ENCODE assay signal across 28 mouse cellular contexts in genomic region chr7:47452015-47452414, GRCm38 (mm10). TPM values are rescaled to one million over a fixed set of nuclear protein-coding genes. Genes with fewer than 3 reads are reported as not detected.
"Had no signal": no experiment of that assay in that cellular context is flagged by ENCODE, and none has a peak within 500 bp of the region (broad histone marks: within the 10 kb centered on the region; RNA-seq: fewer than 3 reads in every experiment).

Mrgpra2a (minus strand) TSS chr7:47452139.

RNA-seq across cellular contexts. Expression of gene Mrgpra2a, which starts in this region (rescaled TPM):
- total RNA-seq: forebrain, postnatal 0 days; gastrocnemius, adult 18-20 months; gastrocnemius, adult 2 months; gastrocnemius, adult 8-10 months; gastrocnemius, postnatal 10 days; gastrocnemius, postnatal 14 days; gastrocnemius, postnatal 25 days; gastrocnemius, postnatal 36 days; gastrocnemius, postnatal 4 days; heart, adult 18-20 months; heart, adult 2 months; heart, adult 8-10 months had no signal
- polyA plus RNA-seq: cortical plate, adult 2 months; embryonic facial prominence, embryonic 10.5 days; embryonic facial prominence, embryonic 11.5 days; embryonic facial prominence, embryonic 12.5 days; embryonic facial prominence, embryonic 13.5 days; embryonic facial prominence, embryonic 15.5 days; erythroblast, embryonic 14.5 days; forebrain, embryonic 10.5 days; forebrain, embryonic 11.5 days; forebrain, embryonic 12.5 days; forebrain, embryonic 13.5 days; forebrain, embryonic 14.5 days; forebrain, embryonic 15.5 days; forebrain, embryonic 16.5 days; forebrain, postnatal 0 days; frontal cortex, adult 2 months; gonadal fat pad, adult 2 months; heart, adult 2 months had no signal
